Mouse (Mus musculus): ENCODE results near the gene Kmt2d. TPM values are rescaled to one million over a fixed set of nuclear protein-coding genes. Genes with fewer than 3 reads are reported as not detected.

The Kmt2d gene
- polyA plus RNA-seq, 1 experiment from 2014 or later: 15.6 TPM

GRCm38 (mm10) chr15:98802926-98803325 is 68.1 kb downstream of the Kmt2d start:
- no peak for DNase-seq (ENCODE audit: low spot score)

GRCm38 (mm10) chr15:98799396-98799795 is 71.6 kb downstream of the Kmt2d start:
- DNase-seq (ENCODE audit: low spot score): peak; percentile 71

GRCm38 (mm10) chr15:98798903-98799302 is 72.1 kb downstream of the Kmt2d start:
- no peak for DNase-seq (ENCODE audit: low spot score)

GRCm38 (mm10) chr15:98797835-98798492 is 73.0 kb downstream of the Kmt2d start:
- DNase-seq (ENCODE audit: low spot score): no peak

- no peak for DNase-seq (ENCODE audit: low spot score)
These were observed 74.0 kb downstream of the Kmt2d start for GRCm38 (mm10) chr15:98796803-98797595.

GRCm38 (mm10) chr15:98793141-98793698 is 77.8 kb downstream of the Kmt2d start:
- DNase-seq (ENCODE audit: low spot score): no peak

- no peak for DNase-seq (ENCODE audit: low spot score)
These were observed 78.6 kb downstream of the Kmt2d start for GRCm38 (mm10) chr15:98792233-98793020.

GRCm38 (mm10) chr15:98791771-98792170 is 79.2 kb downstream of the Kmt2d start:
- no peak for DNase-seq (ENCODE audit: low spot score)

- no peak for DNase-seq (ENCODE audit: low spot score)
These were observed 79.8 kb downstream of the Kmt2d start for GRCm38 (mm10) chr15:98791221-98791620.

GRCm38 (mm10) chr15:98790761-98791160 is 80.2 kb downstream of the Kmt2d start:
- DNase-seq (ENCODE audit: low spot score): no peak

GRCm38 (mm10) chr15:98789661-98790535 is 81.1 kb downstream of the Kmt2d start, which contains the start of gene Wnt1:
TSS of gene Wnt1 (plus strand) at chr15:98789857.
- DNase-seq (ENCODE audit: low spot score): peak; percentile 61

GRCm38 (mm10) chr15:98788972-98789660 is 81.9 kb downstream of the Kmt2d start:
- no peak for DNase-seq (ENCODE audit: low spot score)

GRCm38 (mm10) chr15:98787930-98788329 is 83.1 kb downstream of the Kmt2d start:
- DNase-seq (ENCODE audit: low spot score): no peak

GRCm38 (mm10) chr15:98785744-98786143 is 85.3 kb downstream of the Kmt2d start:
- peak; percentile 46 for DNase-seq (ENCODE audit: low spot score)

Other genes with a start within 250 kb of the Kmt2d start
- gene Cacnb3, start 240.4 kb downstream of the Kmt2d start, polyA plus RNA-seq (2015; fragmentation: Nextera tagmentation; extraction: Ambion mirVana): 8.5 and 9.6 TPM in 2 replicates
- 23.5 and 26.4 TPM in 2 replicates for gene Ddx23, start 208.3 kb downstream of the Kmt2d start, polyA plus RNA-seq (2015; fragmentation: Nextera tagmentation; extraction: Ambion mirVana)
- 1.1 and 1.7 TPM in 2 replicates for gene Rnd1, start 193.7 kb downstream of the Kmt2d start, polyA plus RNA-seq (2015; fragmentation: Nextera tagmentation; extraction: Ambion mirVana)
- 0.09 and 0.40 TPM in 2 replicates for gene Ccdc65, start 163.0 kb downstream of the Kmt2d start, polyA plus RNA-seq (2015; fragmentation: Nextera tagmentation; extraction: Ambion mirVana)
- gene Fkbp11, start 143.0 kb downstream of the Kmt2d start, polyA plus RNA-seq (2015; fragmentation: Nextera tagmentation; extraction: Ambion mirVana): 4.6 and 6.4 TPM in 2 replicates
- gene Arf3, start 108.0 kb downstream of the Kmt2d start, polyA plus RNA-seq (2015; fragmentation: Nextera tagmentation; extraction: Ambion mirVana): 36.5 and 42.2 TPM in 2 replicates
- gene Wnt10b, start 93.1 kb downstream of the Kmt2d start, polyA plus RNA-seq (2015; fragmentation: Nextera tagmentation; extraction: Ambion mirVana): 0.85 TPM in 2 replicates
- 0.08 TPM in 1 of 2 replicates, not detected in the other for gene Wnt1, start 81.3 kb downstream of the Kmt2d start, polyA plus RNA-seq (2015; fragmentation: Nextera tagmentation; extraction: Ambion mirVana)
- 0.10 and 0.13 TPM in 2 replicates for gene Ddn, start 61.7 kb downstream of the Kmt2d start, polyA plus RNA-seq (2015; fragmentation: Nextera tagmentation; extraction: Ambion mirVana)
- 103 and 107 TPM in 2 replicates for gene Prkag1, start 39.7 kb downstream of the Kmt2d start, polyA plus RNA-seq (2015; fragmentation: Nextera tagmentation; extraction: Ambion mirVana)
- gene Rhebl1, start 23.3 kb upstream of the Kmt2d start, polyA plus RNA-seq (2015; fragmentation: Nextera tagmentation; extraction: Ambion mirVana): 10.3 and 10.8 TPM in 2 replicates
- 0.78 and 0.85 TPM in 2 replicates for gene Dhh, start 27.3 kb upstream of the Kmt2d start, polyA plus RNA-seq (2015; fragmentation: Nextera tagmentation; extraction: Ambion mirVana)
- gene Lmbr1l, start 47.0 kb upstream of the Kmt2d start, polyA plus RNA-seq (2015; fragmentation: Nextera tagmentation; extraction: Ambion mirVana): 27.8 and 31.9 TPM in 2 replicates
- 1,370 and 1,449 TPM in 2 replicates for gene Tuba1b, start 63.4 kb upstream of the Kmt2d start, polyA plus RNA-seq (2015; fragmentation: Nextera tagmentation; extraction: Ambion mirVana)
- gene Gm49450, start 82.3 kb upstream of the Kmt2d start, polyA plus RNA-seq (2015; fragmentation: Nextera tagmentation; extraction: Ambion mirVana): not detected in 2 replicates
- gene Tuba1a, start 82.5 kb upstream of the Kmt2d start, polyA plus RNA-seq (2015; fragmentation: Nextera tagmentation; extraction: Ambion mirVana): 227 and 236 TPM in 2 replicates
- gene Tuba1c, start 158.7 kb upstream of the Kmt2d start, polyA plus RNA-seq (2015; fragmentation: Nextera tagmentation; extraction: Ambion mirVana): 153 and 156 TPM in 2 replicates
- gene Prph, start 184.0 kb upstream of the Kmt2d start, polyA plus RNA-seq (2015; fragmentation: Nextera tagmentation; extraction: Ambion mirVana): 0.99 and 1.1 TPM in 2 replicates
- 21.8 and 25.3 TPM in 2 replicates for gene Troap, start 203.4 kb upstream of the Kmt2d start, polyA plus RNA-seq (2015; fragmentation: Nextera tagmentation; extraction: Ambion mirVana)
- gene C1ql4, start 216.6 kb upstream of the Kmt2d start, polyA plus RNA-seq (2015; fragmentation: Nextera tagmentation; extraction: Ambion mirVana): 0.18 TPM in 1 of 2 replicates, not detected in the other
- gene Dnajc22, start 222.0 kb upstream of the Kmt2d start, polyA plus RNA-seq (2015; fragmentation: Nextera tagmentation; extraction: Ambion mirVana): 0.13 and 0.22 TPM in 2 replicates